Mouse (Mus musculus) neural tube, embryonic 12.5 days (tissue): ENCODE data around the gene Ubr4. TPM values are rescaled to one million over a fixed set of nuclear protein-coding genes. Genes with fewer than 3 reads are reported as not detected.

Source experiments
- ATAC-seq: fragments of 200-750 bp; cut with Nextera tagmentation; 2 replicates; pipeline ENCODE4 v1.8.0; 2017; ENCODE audit warnings: low read depth, mild to moderate bottlenecking, moderate TSS enrichment, moderate library complexity; ENCODE audit not compliant: low FRiP score
- H3K27ac ChIP-seq: fragments of 300-500 bp; sonication (generic); 2 replicates; pipeline ENCODE4 v1.5.1; 2016
- H3K27me3 ChIP-seq: fragments of 300-500 bp; sonication (generic); replicated peaks from 2 replicates; pipeline ENCODE4 v1.6.1; 2016; ENCODE audit warnings: mild to moderate bottlenecking
- H3K36me3 ChIP-seq: fragments of 300-500 bp; sonication (generic); 2 replicates; pipeline ENCODE4 v1.6.1; 2016; ENCODE audit warnings: mild to moderate bottlenecking
- H3K4me1 ChIP-seq: fragments of 300-500 bp; sonication (generic); 2 replicates; pipeline ENCODE4 v1.6.1; 2016
- H3K4me2 ChIP-seq: fragments of 300-500 bp; sonication (generic); replicated peaks from 2 replicates; pipeline ENCODE4 v1.6.1; 2016; ENCODE audit warnings: mild to moderate bottlenecking
- H3K4me3 ChIP-seq: fragments of 300-500 bp; sonication (generic); 2 replicates; pipeline ENCODE4 v1.5.1; 2016
- H3K9ac ChIP-seq: fragments of 300-500 bp; sonication (generic); 2 replicates; pipeline ENCODE4 v1.6.1; 2016; ENCODE audit warnings: mild to moderate bottlenecking
- H3K9me3 ChIP-seq: fragments of 300-500 bp; sonication (generic); 2 replicates; pipeline ENCODE4 v1.6.1; 2016; ENCODE audit warnings: mild to moderate bottlenecking
- WGBS: fragments of 180-500 bp; shearing (Covaris S2); methylation state at CpG from one replicate; pipeline ENCODE4 v1.1.7; 2016; 5-methylcytosine and 5-hydroxymethylcytosine counted together
- polyA plus RNA-seq: library from polyadenylated mRNA; unstranded; fragments of >200 nt; fragmentation: Nextera tagmentation; extraction: Ambion mirVana; gene quantifications from 2 replicates; pipeline ENCODE4 v1.2.1, GENCODE M21; 2016

The Ubr4 gene
- polyA plus RNA-seq, 1 experiment from 2014 or later: 82.8 TPM

DNA sequence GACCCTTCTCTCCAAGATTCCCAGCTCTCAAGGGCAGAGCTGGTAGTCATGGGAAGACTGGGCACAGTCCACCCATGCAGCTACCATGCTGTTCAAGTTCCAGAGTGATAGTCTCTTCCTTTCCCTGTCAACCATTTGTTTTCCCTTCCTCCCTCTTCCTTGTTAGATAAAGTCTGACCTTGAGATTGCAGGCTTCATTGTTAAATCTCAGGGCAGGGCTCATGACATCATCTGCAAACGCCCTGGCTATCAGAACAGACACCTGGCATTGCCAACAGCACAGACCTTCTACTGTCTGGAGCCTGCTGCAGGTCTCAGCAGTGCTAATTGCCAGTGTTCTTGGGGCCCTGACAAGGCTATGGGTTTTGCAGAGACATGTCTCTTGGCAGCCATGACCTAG, 129.0 kb downstream of the Ubr4 start:
- 96% methylated on average over 1 of the region's 1 CpGs for WGBS
- no peak for ATAC-seq
- H3K4me3 ChIP-seq: no peak overlapping the region
- H3K4me2 ChIP-seq: no peak overlapping the region
- no peaks in the 10 kb centered on the region for H3K4me1 ChIP-seq
- peaks cover 95% of the 10 kb centered on the region for H3K36me3 ChIP-seq
- no peak overlapping the region for H3K27ac ChIP-seq
- no peaks in the 10 kb centered on the region for H3K9me3 ChIP-seq
- H3K9ac ChIP-seq: no peak overlapping the region
- no peaks in the 10 kb centered on the region for H3K27me3 ChIP-seq

DNA sequence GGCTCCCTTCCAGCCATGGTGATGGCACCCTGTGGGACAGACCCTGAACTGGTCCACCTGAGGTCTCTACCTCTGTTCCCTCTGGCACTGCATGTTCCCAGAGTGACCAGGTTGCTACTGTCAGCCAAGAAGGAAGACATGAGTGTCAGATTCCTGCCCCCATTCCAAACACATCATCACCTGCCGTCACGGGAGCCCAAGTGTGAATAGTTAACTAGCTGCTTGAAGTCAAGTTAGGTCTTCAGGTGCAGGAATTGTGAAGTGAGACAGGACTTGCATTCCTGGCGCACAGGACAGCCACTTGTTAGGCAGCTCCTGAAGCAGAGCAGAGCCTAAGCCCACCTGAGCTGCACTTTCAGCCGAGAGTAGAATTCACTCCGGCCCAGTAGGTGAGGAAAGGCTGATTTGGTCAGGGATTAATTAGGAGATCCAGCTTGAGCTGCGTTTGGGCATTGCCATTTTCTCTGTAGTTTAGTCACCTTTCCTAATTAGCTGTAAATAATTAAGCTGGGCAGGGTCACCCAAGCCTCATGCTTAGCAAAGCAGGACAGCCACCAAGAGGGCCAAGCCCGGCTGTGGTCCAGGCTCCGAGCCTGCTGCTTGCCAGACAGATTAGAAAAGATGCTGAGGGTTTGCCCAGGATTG, 131.2 kb downstream of the Ubr4 start:
- no peaks in the 10 kb centered on the region for H3K9me3 ChIP-seq
- H3K36me3 ChIP-seq: peaks cover 95% of the 10 kb centered on the region
- H3K4me1 ChIP-seq: no peaks in the 10 kb centered on the region
- no peak for ATAC-seq
- no peaks in the 10 kb centered on the region for H3K27me3 ChIP-seq
- H3K9ac ChIP-seq: no peak overlapping the region
- H3K4me3 ChIP-seq: no peak overlapping the region
- H3K27ac ChIP-seq: no peak overlapping the region
- no peak overlapping the region for H3K4me2 ChIP-seq
- WGBS: 89% methylated on average over 8 of the region's 8 CpGs

DNA sequence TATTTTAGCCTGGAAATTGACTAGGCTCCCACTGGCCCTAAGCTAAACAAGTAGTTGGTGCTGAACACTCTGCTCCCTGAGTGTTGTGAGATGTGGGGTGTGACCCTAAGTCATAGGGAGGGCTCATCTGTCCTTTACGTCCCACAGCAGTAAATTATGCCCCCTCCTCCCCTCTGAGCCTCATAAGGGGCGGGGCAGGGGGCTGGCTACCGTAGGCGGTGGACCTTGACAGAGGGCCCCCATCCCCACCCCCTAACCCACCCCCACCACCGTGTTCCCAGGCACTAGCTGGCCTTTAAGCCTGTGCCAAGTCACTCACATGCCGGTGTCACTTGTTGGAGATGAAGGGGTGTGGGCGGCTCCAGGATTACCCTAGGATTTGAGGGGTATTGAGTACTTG, 132.1 kb downstream of the Ubr4 start:
- WGBS: 65% methylated on average over 7 of the region's 7 CpGs
- ATAC-seq: no peak
- Histone ChIP-seq H3K27me3 (no peaks in the 10 kb centered on the region), H3K4me3 (no peak overlapping the region), H3K4me2 (no peak overlapping the region), H3K9me3 (no peaks in the 10 kb centered on the region), H3K36me3 (peaks cover 95% of the 10 kb centered on the region), H3K9ac (no peak overlapping the region), H3K4me1 (no peaks in the 10 kb centered on the region), H3K27ac (no peak overlapping the region)

DNA sequence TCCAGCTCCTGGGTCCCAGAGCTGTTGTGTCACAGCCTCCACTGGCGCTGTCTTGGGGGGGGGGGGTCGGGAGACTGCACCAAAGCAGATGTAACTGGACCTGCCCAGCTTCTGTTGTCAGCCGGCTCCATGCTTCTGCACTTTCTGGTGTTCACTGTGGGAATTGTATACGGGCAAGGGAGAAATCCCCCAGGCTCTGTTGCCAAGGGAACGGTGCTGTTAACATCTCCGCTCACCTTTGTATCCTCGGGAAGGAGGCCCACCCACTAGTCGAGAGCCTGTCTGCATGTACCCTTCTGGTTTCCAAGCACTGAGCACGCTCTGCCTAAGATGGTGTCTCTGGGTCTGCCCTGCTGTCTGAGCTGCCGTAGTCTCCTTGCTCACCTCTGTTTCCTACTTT, 134.7 kb downstream of the Ubr4 start:
- H3K9me3 ChIP-seq: no peaks in the 10 kb centered on the region
- no peak overlapping the region for H3K4me3 ChIP-seq
- no peak overlapping the region for H3K4me2 ChIP-seq
- no peak overlapping the region for H3K27ac ChIP-seq
- H3K4me1 ChIP-seq: no peaks in the 10 kb centered on the region
- no peaks in the 10 kb centered on the region for H3K27me3 ChIP-seq
- peaks cover 93% of the 10 kb centered on the region for H3K36me3 ChIP-seq
- ATAC-seq: no peak
- 54% methylated on average over 10 of the region's 10 CpGs for WGBS
- H3K9ac ChIP-seq: no peak overlapping the region

DNA sequence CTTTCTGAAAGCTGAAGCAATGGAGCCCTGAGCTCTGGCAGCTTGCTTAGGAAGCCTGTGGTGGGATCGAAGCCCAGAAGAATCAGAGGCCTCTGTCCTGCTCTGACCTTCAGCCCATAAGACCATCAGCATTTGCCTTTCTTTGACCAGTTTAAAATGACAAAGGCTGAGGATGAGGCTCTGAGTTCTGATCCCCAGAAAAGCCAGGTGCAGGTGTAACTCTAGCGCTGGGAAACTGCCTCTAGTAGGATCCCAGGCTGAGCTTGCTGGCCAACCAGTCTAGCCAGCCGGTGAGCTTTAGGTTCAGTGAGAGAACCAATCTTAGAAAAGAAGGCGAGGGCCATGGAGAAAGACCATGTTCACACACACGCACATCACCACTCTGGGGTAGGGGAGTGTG, 135.9 kb downstream of the Ubr4 start:
- H3K4me2 ChIP-seq: no peak overlapping the region
- 94% methylated on average over 5 of the region's 5 CpGs for WGBS
- peaks cover 81% of the 10 kb centered on the region for H3K36me3 ChIP-seq
- ATAC-seq: no peak
- no peaks in the 10 kb centered on the region for H3K4me1 ChIP-seq
- no peaks in the 10 kb centered on the region for H3K9me3 ChIP-seq
- H3K27me3 ChIP-seq: no peaks in the 10 kb centered on the region
- H3K9ac ChIP-seq: 0 out of 2 replicates have a peak overlapping the region, but pooled peaks have one; percentile 26
- H3K27ac ChIP-seq: no peak overlapping the region
- no peak overlapping the region for H3K4me3 ChIP-seq

DNA sequence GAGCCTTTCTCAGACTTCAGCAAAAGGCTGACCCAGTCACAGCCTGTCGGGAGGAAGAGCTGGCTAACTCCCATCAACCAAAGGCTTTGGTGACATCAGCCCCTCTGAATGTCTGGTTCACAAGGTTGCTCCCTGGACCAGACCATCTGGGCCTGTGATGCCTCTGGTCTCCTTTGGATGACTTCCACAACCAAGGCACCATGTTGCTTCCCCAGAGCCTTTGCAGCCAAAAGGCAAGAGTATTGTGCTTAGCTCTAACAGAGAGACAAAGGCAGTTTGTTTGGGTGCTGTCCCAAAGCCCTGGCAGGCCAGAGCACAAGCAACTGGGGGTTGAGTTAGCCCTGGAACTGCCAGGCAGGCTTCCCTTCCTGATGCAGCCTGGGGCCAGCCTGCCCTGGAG, 137.5 kb downstream of the Ubr4 start:
- WGBS: 90% methylated on average over 1 of the region's 1 CpGs
- Histone ChIP-seq H3K4me3 (no peak overlapping the region), H3K9me3 (no peaks in the 10 kb centered on the region), H3K27ac (no peak overlapping the region), H3K9ac (no peak overlapping the region), H3K4me2 (no peak overlapping the region), H3K36me3 (peaks cover 65% of the 10 kb centered on the region), H3K4me1 (no peaks in the 10 kb centered on the region), H3K27me3 (no peaks in the 10 kb centered on the region)
- ATAC-seq: no peak

DNA sequence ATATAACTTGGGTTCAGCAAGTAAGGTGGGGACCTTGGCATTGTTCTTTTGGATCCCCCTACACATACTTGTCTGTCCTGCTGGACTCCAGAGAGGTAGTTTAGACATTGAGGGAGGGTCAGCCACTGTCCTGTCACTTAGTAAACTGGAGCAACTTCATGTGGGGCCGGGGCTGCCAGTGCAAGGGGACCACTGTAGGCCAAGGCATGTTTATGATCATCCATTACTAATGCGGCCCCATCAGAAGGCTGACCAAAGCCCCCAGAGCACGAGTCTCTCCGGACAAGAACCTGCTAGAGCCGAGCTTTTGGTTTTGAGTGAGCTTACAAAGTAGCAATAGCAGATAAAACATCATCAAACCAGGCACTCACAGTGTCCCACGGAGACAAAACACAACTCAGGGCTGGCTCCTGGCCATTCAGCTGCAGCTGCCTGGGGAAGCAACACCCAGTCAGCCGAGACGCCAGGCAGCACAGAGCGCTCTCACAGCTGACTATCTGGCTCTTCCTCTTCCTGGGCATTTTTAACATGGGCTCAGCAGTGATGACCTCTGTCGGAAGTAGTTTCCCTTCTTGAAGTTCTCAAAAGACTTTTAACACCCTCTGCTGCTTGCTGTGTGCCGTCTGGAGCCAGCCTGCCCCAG, 138.1 kb downstream of the Ubr4 start:
- Histone ChIP-seq H3K27me3 (no peaks in the 10 kb centered on the region), H3K9me3 (no peaks in the 10 kb centered on the region), H3K36me3 (peaks cover 59% of the 10 kb centered on the region), H3K4me3 (no peak overlapping the region), H3K4me2 (no peak overlapping the region), H3K27ac (no peak overlapping the region), H3K9ac (no peak overlapping the region), H3K4me1 (no peaks in the 10 kb centered on the region)
- WGBS: 87% methylated on average over 11 of the region's 11 CpGs
- no peak for ATAC-seq

DNA sequence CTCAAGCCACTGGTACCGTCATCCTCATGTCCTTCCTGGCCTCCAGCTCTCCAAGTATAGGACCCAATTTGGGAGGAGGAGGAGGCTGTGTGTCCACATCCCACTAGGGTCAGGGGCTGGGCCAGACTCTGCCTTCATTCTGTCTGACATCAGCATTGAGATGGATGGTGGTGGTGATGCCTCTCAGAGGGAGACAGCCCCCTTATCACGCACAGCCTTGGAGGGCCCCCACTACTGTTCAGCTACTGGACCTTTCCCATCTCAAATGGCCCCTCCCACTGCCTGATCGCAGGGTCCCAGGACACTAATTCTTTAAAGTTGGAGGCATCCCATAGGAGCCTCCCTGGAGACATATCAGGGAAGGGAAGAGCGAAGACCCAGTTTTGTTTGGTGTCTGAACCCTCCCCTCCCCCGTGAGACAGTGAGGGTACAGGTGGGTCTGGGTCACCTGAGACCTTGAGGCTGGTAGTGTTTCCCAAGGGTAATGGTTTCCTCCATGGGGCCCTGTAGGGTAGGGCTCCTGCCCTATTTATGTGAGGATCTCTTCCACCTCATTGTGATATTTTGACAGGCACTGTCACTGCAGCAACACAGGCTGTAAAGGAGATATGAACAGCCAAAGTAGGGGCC, 139.2 kb downstream of the Ubr4 start:
- Histone ChIP-seq H3K9me3 (no peaks in the 10 kb centered on the region), H3K4me1 (no peaks in the 10 kb centered on the region), H3K4me2 (no peak overlapping the region), H3K9ac (no peak overlapping the region), H3K27me3 (no peaks in the 10 kb centered on the region), H3K4me3 (no peak overlapping the region), H3K36me3 (peaks cover 52% of the 10 kb centered on the region), H3K27ac (no peak overlapping the region)
- WGBS: 94% methylated on average over 5 of the region's 5 CpGs
- ATAC-seq: no peak

DNA sequence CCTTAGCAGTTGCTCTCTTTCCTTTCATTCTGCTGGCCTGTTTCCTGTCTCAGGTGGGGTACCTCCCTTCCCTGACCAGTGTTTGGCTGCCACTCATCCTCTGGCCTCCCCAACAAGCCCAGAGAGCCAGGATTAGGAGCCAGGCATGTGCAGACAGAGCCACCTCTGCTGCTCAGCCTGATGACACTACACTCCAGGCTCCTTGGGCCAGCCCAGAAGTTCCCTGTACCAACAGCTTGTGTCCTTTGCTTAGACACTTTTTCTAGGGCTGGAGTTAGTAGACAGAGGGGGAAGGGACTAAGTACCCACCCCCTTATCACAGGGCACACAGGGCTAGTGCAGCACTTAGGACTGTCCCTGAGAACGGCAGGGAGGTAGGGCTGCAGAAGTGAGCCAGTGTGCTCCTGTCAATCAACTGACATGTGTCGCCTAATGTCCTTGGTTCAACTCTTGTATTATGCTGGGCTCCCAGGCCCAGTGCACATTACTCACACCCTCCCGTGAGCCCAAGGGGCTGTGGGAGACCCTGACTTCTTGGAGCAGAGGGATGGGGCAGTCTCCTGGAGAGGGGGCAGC, 139.9 kb downstream of the Ubr4 start:
- Histone ChIP-seq H3K4me3 (no peak overlapping the region), H3K36me3 (peaks cover 45% of the 10 kb centered on the region), H3K4me1 (no peaks in the 10 kb centered on the region), H3K27me3 (no peaks in the 10 kb centered on the region), H3K9me3 (no peaks in the 10 kb centered on the region), H3K9ac (no peak overlapping the region), H3K4me2 (no peak overlapping the region), H3K27ac (no peak overlapping the region)
- ATAC-seq: no peak
- 66% methylated on average over 3 of the region's 3 CpGs for WGBS

DNA sequence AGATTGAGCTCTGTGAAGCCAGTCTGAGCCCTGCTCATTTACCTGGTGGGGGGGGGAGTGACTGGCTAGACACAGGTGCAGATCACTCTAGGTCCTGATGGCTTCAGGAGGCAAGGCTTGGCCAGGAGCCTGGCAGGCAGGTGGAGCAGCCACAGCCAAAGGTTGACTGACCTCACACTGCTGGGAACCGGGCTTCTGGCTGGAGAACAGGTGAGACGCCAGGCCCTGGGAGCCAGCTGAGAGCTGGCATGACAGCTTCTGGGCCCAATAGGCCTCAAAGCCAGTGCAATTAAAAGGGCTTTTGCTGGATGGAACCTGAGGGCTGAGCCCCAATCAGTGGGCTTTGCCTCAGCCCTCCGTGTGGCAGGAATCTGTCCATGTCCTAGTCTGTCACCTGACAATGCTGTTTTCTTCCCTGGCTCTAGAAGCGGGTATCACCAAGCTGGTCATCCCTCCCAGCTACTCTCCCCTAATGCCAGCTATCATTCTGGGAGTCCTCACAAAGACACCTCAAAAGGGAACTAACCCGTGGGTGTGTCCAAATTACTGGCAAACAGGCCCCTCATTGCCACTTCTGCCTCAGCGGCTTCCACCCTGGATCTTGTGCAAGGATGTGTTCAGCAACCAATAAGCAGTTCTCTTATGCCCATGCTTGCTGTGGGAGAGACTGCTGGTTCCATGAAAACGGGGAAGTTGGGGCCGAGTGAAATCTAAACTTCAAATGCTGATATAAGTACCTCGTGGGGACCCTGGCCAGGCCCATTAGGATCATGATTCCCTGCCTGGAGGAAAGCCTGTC, 141.0 kb downstream of the Ubr4 start:
- no peaks in the 10 kb centered on the region for H3K27me3 ChIP-seq
- H3K9me3 ChIP-seq: no peaks in the 10 kb centered on the region
- H3K4me3 ChIP-seq: no peak overlapping the region
- H3K36me3 ChIP-seq: peaks cover 34% of the 10 kb centered on the region
- no peak overlapping the region for H3K4me2 ChIP-seq
- no peak for ATAC-seq
- no peak overlapping the region for H3K9ac ChIP-seq
- no peak overlapping the region for H3K27ac ChIP-seq
- 78% methylated on average over 9 of the region's 9 CpGs for WGBS
- H3K4me1 ChIP-seq: peaks cover 6% of the 10 kb centered on the region

DNA sequence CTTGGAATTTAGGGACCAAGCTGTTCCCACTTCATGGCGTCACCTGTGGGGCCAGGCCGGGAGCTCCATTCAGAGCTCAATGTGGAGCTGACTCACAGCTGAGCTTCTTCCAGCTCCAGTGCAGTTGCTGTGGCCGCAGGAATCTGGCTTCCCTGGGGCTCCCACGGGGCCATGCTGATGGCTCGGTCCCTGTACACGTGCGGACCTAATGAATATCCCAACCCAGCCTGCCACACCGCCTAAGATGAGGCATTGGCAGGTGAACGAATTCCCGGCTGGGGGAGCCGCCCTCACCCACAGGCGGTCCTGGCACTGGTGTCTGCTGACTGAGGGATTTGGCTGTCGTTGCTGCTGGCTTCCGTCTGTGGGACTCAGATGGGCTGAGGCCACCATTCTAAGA, 148.4 kb downstream of the Ubr4 start:
- H3K27me3 ChIP-seq: no peaks in the 10 kb centered on the region
- no peak overlapping the region for H3K27ac ChIP-seq
- no peak overlapping the region for H3K4me3 ChIP-seq
- H3K9ac ChIP-seq: no peak overlapping the region
- ATAC-seq: no peak
- peaks cover 6% of the 10 kb centered on the region for H3K4me1 ChIP-seq
- no peaks in the 10 kb centered on the region for H3K36me3 ChIP-seq
- no peak overlapping the region for H3K4me2 ChIP-seq
- 70% methylated on average over 14 of the region's 14 CpGs for WGBS
- H3K9me3 ChIP-seq: peaks cover 4% of the 10 kb centered on the region; the same call in 1 of the 2 replicates

DNA sequence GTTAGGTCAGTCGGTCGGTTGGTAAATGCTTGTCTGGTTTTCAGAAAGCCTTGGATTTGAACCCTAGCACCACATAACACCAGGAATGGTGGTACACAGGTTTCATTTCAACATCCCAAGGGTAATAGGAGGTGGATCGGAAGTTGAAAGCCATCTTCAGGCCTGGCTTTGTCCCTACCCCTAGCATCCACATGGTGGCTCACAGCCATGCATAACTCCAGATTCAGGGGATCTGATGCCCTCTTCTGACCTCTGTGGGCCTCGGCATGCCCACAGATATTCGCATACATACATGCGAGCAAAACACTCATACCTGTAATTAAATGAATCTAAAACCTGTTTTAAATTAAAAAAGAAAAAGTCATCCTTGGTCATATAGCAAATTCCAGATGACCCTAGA, 149.3 kb downstream of the Ubr4 start:
- Histone ChIP-seq H3K4me2 (no peak overlapping the region), H3K27me3 (no peaks in the 10 kb centered on the region), H3K36me3 (no peaks in the 10 kb centered on the region), H3K9me3 (peaks cover 7% of the 10 kb centered on the region; the same call in 1 of the 2 replicates), H3K9ac (no peak overlapping the region), H3K4me1 (peaks cover 6% of the 10 kb centered on the region), H3K4me3 (no peak overlapping the region), H3K27ac (no peak overlapping the region)
- ATAC-seq: no peak
- WGBS: 82% methylated on average over 6 of the region's 6 CpGs
